Mouse (Mus musculus) layer of hippocampus, postnatal 25 days (tissue): ENCODE results near the gene Misp. TPM values are rescaled to one million over a fixed set of nuclear protein-coding genes. Genes with fewer than 3 reads are reported as not detected.

Source experiments
- DNase-seq, 2 experiments: peaks; one replicate each; pipeline ENCODE4 v3.0.0; 2022; ENCODE audit warnings: mixed read lengths in 2 of 2, low spot score in 1 of 2; ENCODE audit errors: extremely low spot score in 1 of 2
- total RNA-seq, 2 experiments: library from RNA; stranded (reverse); gene quantifications; 2 replicates each; pipeline ENCODE4 v1.2.3; 2021

The Misp gene
- total RNA-seq, 2 experiments from 2014 or later = 0.66 to 0.89 TPM

- no peak for DNase-seq
Observed at GRCm38 (mm10) chr10:79852827-79853226, 32.0 kb downstream of the Misp start.

- peak; percentile 73 to 82 for DNase-seq
Observed at GRCm38 (mm10) chr10:79853392-79853791, 32.6 kb downstream of the Misp start.

- DNase-seq = peak; percentile 91 to 94
Observed at GRCm38 (mm10) chr10:79853860-79854795, 33.3 kb downstream of the Misp start, which contains the start of gene Ptbp1. Ptbp1 (plus strand) TSS chr10:79854427.

- no peak for DNase-seq
Observed at GRCm38 (mm10) chr10:79854801-79855541, 34.2 kb downstream of the Misp start.

- DNase-seq = no peak
Observed at GRCm38 (mm10) chr10:79855558-79856184, 34.9 kb downstream of the Misp start.

- no peak for DNase-seq
Observed at GRCm38 (mm10) chr10:79856280-79856679, 35.5 kb downstream of the Misp start.

- DNase-seq = no peak
Observed at GRCm38 (mm10) chr10:79856704-79857451, 36.1 kb downstream of the Misp start.

- DNase-seq = no peak
Observed at GRCm38 (mm10) chr10:79857452-79857811, 36.6 kb downstream of the Misp start.

- DNase-seq = no peak
Observed at GRCm38 (mm10) chr10:79857894-79858293, 37.1 kb downstream of the Misp start.

- peak; percentile 52 to 61 for DNase-seq
Observed at GRCm38 (mm10) chr10:79858416-79859074, 37.8 kb downstream of the Misp start.

- DNase-seq = no peak
Observed at GRCm38 (mm10) chr10:79859116-79859515, 38.3 kb downstream of the Misp start.

GRCm38 (mm10) chr10:79860079-79860911 is 39.5 kb downstream of the Misp start:
- no peak for DNase-seq

- DNase-seq = no peak
Observed at GRCm38 (mm10) chr10:79861230-79862048, 40.6 kb downstream of the Misp start.

- DNase-seq = no peak
Observed at GRCm38 (mm10) chr10:79862049-79862788, 41.4 kb downstream of the Misp start.

GRCm38 (mm10) chr10:79862925-79863324 is 42.1 kb downstream of the Misp start:
- no peak for DNase-seq

GRCm38 (mm10) chr10:79864351-79865188 is 43.8 kb downstream of the Misp start:
- no peak for DNase-seq
